Mouse (Mus musculus) midbrain, embryonic 14.5 days (tissue): ENCODE data around the gene Gfra1. TPM values are rescaled to one million over a fixed set of nuclear protein-coding genes. Genes with fewer than 3 reads are reported as not detected.

Source experiments
- ATAC-seq: fragments of 200-750 bp; cut with Nextera tagmentation; 2 replicates; pipeline ENCODE4 v1.8.0; 2017; ENCODE audit warnings: moderate number of reproducible peaks, moderate library complexity; ENCODE audit not compliant: low FRiP score, low TSS enrichment
- DNase-seq: peaks from one replicate; pipeline ENCODE4 v3.0.0-alpha.2; 2015
- H3K27ac ChIP-seq: fragments of 300-500 bp; sonication (generic); replicated peaks from 2 replicates; pipeline ENCODE4 v1.5.1; 2014; ENCODE audit warnings: mild to moderate bottlenecking, low read depth, low read length, moderate library complexity
- H3K27me3 ChIP-seq: fragments of 300-500 bp; sonication (generic); 2 replicates; pipeline ENCODE4 v1.6.1; 2014; ENCODE audit warnings: low read length, control low read depth, mixed read lengths; ENCODE audit not compliant: control insufficient read depth, insufficient read depth
- H3K36me3 ChIP-seq: fragments of 300-500 bp; sonication (generic); 2 replicates; pipeline ENCODE4 v1.6.1; 2014; ENCODE audit warnings: low read length, control low read depth; ENCODE audit not compliant: control insufficient read depth, insufficient read depth
- H3K4me1 ChIP-seq: fragments of 300-500 bp; sonication (generic); 2 replicates; pipeline ENCODE4 v1.6.1; 2014; ENCODE audit warnings: mild to moderate bottlenecking, antibody characterized with exemption, low read length, control low read depth; ENCODE audit not compliant: control insufficient read depth, insufficient read depth
- H3K4me2 ChIP-seq: fragments of 300-500 bp; sonication (generic); 2 replicates; pipeline ENCODE4 v1.6.1; 2014; ENCODE audit warnings: mild to moderate bottlenecking, low read length, moderate library complexity
- H3K4me3 ChIP-seq: fragments of 300-500 bp; sonication (generic); replicated peaks from 2 replicates; pipeline ENCODE4 v1.5.1; 2014; ENCODE audit warnings: low read depth, low read length
- H3K9ac ChIP-seq: fragments of 300-500 bp; sonication (generic); replicated peaks from 2 replicates; pipeline ENCODE4 v1.6.1; 2014; ENCODE audit warnings: mild to moderate bottlenecking, low read length, moderate library complexity
- H3K9me3 ChIP-seq: fragments of 300-500 bp; sonication (generic); 2 replicates; pipeline ENCODE4 v1.6.1; 2016; ENCODE audit warnings: low read length, control low read depth, mixed read lengths; ENCODE audit not compliant: control insufficient read depth
- WGBS: fragments of 180-500 bp; shearing (Covaris S2); extraction: QIAGEN DNeasy Blood & Tissue Kit; methylation state at CpG from one replicate; pipeline ENCODE4 v1.1.7; 2014; 5-methylcytosine and 5-hydroxymethylcytosine counted together
- polyA plus RNA-seq: library from polyadenylated mRNA; unstranded; fragments of >200 nt; fragmentation: Nextera tagmentation; extraction: Ambion mirVana; gene quantifications from 2 replicates; pipeline ENCODE4 v1.2.1, GENCODE M21; 2014

Gene Gfra1
- polyA plus RNA-seq, 1 experiment from 2014 or later = 40.5 TPM

DNA sequence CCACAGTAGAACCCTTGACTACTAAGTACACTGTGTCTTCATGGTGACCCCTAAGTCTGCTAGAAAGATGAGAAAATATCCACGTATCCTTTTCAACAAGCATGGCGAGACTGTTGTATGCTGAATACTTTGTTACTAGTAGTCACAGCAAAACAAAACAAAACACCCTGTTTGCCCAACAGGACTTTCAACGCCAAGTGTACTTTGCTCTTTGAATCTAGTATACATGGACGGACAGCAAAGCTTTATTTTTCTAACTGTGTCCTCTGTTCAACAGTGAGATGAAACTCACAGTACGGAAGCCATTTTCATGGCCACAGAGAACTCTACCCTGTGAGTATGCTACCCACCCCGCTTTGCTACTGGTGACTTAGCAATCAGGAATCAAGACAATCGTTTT, 62.6 kb downstream of the Gfra1 start:
- Histone ChIP-seq H3K4me1 (peaks cover 15% of the 10 kb centered on the region), H3K36me3 (no peaks in the 10 kb centered on the region), H3K4me3 (no peak overlapping the region), H3K27me3 (no peaks in the 10 kb centered on the region), H3K4me2 (no peak overlapping the region), H3K9me3 (no peaks in the 10 kb centered on the region), H3K9ac (no peak overlapping the region), H3K27ac (no peak overlapping the region)
- 89% methylated on average over 7 of the region's 7 CpGs for WGBS
- ATAC-seq (no peak), DNase-seq (no peak)

- Histone ChIP-seq H3K9ac (no peak overlapping the region), H3K27ac (peak overlapping the region; percentile 20; the same call in 1 of the 2 replicates), H3K4me3 (no peak overlapping the region), H3K4me2 (no peak overlapping the region), H3K36me3 (no peaks in the 10 kb centered on the region), H3K4me1 (peaks cover 15% of the 10 kb centered on the region), H3K27me3 (no peaks in the 10 kb centered on the region), H3K9me3 (no peaks in the 10 kb centered on the region)
- ATAC-seq (no peak), DNase-seq (no peak)
- 83% methylated on average over 5 of the region's 5 CpGs for WGBS
Observed at GRCm38 (mm10) chr19:58391796-58392195, 63.9 kb downstream of the Gfra1 start.

GRCm38 (mm10) chr19:58389466-58389865, 66.2 kb downstream of the Gfra1 start:
- no peak for DNase-seq
- H3K4me1 ChIP-seq = peaks cover 6% of the 10 kb centered on the region
- H3K27ac ChIP-seq = no peak overlapping the region
- no peaks in the 10 kb centered on the region for H3K27me3 ChIP-seq
- H3K4me2 ChIP-seq = no peak overlapping the region
- H3K4me3 ChIP-seq = no peak overlapping the region
- no peak for ATAC-seq
- 92% methylated on average over 8 of the region's 8 CpGs for WGBS
- no peaks in the 10 kb centered on the region for H3K9me3 ChIP-seq
- no peaks in the 10 kb centered on the region for H3K36me3 ChIP-seq
- H3K9ac ChIP-seq = no peak overlapping the region

DNA sequence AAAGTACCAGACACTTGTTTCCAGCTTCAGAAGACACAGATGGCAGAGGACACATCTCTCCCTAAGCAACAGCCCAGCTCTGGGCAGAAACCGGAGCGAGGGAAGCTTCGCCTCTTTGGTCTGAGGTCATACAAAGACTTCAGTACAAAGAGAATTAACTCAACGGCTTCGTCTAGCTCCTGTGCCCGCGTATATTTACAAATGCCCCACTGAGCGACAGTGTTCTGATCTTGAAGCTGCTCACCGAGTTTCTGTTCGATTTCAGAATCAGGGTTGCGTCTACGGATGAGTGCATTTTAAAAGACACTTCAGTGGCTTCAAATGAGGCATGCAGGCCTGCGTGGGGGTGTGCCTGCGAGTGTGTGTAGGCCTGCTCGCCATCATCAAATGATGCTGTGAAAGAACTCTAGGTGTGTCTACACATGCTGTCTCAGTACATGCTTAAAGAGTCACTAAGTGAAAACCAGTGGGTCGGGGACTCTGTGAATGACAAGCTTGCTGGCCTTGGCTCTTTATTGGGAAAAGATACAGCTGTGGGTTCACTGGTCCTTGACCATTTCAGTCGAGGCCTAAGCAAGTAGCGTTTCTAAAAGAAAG, 66.8 kb downstream of the Gfra1 start:
- Histone ChIP-seq H3K27ac (0 out of 2 replicates have a peak overlapping the region, but pooled peaks have one; percentile 14), H3K27me3 (no peaks in the 10 kb centered on the region), H3K4me2 (no peak overlapping the region), H3K9ac (no peak overlapping the region), H3K4me1 (peaks cover 6% of the 10 kb centered on the region), H3K36me3 (no peaks in the 10 kb centered on the region), H3K4me3 (no peak overlapping the region), H3K9me3 (no peaks in the 10 kb centered on the region)
- ATAC-seq (no peak), DNase-seq (peak; percentile 41)
- WGBS = 29% methylated on average over 18 of the region's 18 CpGs

GRCm38 (mm10) chr19:58383273-58383672, 72.4 kb downstream of the Gfra1 start:
- Histone ChIP-seq H3K4me3 (no peak overlapping the region), H3K4me1 (no peaks in the 10 kb centered on the region; the same call in 1 of the 2 replicates), H3K27ac (no peak overlapping the region), H3K36me3 (no peaks in the 10 kb centered on the region), H3K9me3 (no peaks in the 10 kb centered on the region), H3K4me2 (no peak overlapping the region), H3K9ac (no peak overlapping the region), H3K27me3 (no peaks in the 10 kb centered on the region)
- WGBS = 58% methylated on average over 3 of the region's 3 CpGs
- no peak for DNase-seq
- no peak for ATAC-seq

DNA sequence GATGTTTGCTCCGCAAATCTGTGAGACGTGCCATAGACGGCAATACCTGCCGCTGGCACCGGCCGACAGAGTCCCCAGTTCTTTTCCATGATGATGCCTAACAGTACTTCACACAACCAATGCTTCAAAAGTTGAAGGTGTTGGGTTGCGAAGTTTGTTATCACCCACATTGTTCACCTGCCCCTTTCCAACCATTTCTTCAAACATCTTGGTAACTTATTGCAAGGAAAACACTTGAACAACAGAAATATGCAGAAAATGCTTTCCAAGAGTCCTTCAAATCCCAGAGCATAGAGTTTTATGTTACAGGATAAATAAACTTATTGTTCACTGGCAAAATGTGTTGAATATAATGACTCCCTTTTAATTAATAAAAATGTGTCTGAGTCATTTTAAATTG, 73.2 kb downstream of the Gfra1 start:
- Histone ChIP-seq H3K4me1 (peaks cover 4% of the 10 kb centered on the region; the same call in 1 of the 2 replicates), H3K9me3 (no peaks in the 10 kb centered on the region), H3K36me3 (no peaks in the 10 kb centered on the region), H3K9ac (no peak overlapping the region), H3K4me2 (no peak overlapping the region), H3K4me3 (no peak overlapping the region), H3K27ac (no peak overlapping the region), H3K27me3 (no peaks in the 10 kb centered on the region)
- no peak for DNase-seq
- no peak for ATAC-seq
- WGBS = 96% methylated on average over 7 of the region's 7 CpGs

GRCm38 (mm10) chr19:58377969-58378368, 77.7 kb downstream of the Gfra1 start:
- H3K4me1 ChIP-seq = 0 out of 2 replicates have a peak, but pooled peaks cover 4% of the 10 kb centered on the region
- no peak overlapping the region for H3K4me2 ChIP-seq
- no peaks in the 10 kb centered on the region for H3K9me3 ChIP-seq
- DNase-seq (peak; percentile 29), ATAC-seq (no peak)
- H3K9ac ChIP-seq = no peak overlapping the region
- no peak overlapping the region for H3K4me3 ChIP-seq
- H3K27ac ChIP-seq = no peak overlapping the region
- 76% methylated on average over 8 of the region's 8 CpGs for WGBS
- no peaks in the 10 kb centered on the region for H3K36me3 ChIP-seq
- H3K27me3 ChIP-seq = no peaks in the 10 kb centered on the region

- Histone ChIP-seq H3K9ac (no peak overlapping the region), H3K36me3 (no peaks in the 10 kb centered on the region), H3K27me3 (no peaks in the 10 kb centered on the region), H3K9me3 (no peaks in the 10 kb centered on the region), H3K4me1 (0 out of 2 replicates have a peak, but pooled peaks cover 4% of the 10 kb centered on the region), H3K27ac (no peak overlapping the region), H3K4me3 (no peak overlapping the region), H3K4me2 (no peak overlapping the region)
- 70% methylated on average over 8 of the region's 8 CpGs for WGBS
- no peak for ATAC-seq
- DNase-seq = no peak
Observed at GRCm38 (mm10) chr19:58376675-58377102, 79.0 kb downstream of the Gfra1 start.

- Histone ChIP-seq H3K9ac (no peak overlapping the region), H3K4me2 (no peak overlapping the region), H3K36me3 (no peaks in the 10 kb centered on the region), H3K27ac (no peak overlapping the region), H3K27me3 (no peaks in the 10 kb centered on the region), H3K4me3 (no peak overlapping the region), H3K4me1 (0 out of 2 replicates have a peak, but pooled peaks cover 4% of the 10 kb centered on the region), H3K9me3 (no peaks in the 10 kb centered on the region)
- over 99% methylated on average over 5 of the region's 5 CpGs for WGBS
- DNase-seq (no peak), ATAC-seq (no peak)
Observed at GRCm38 (mm10) chr19:58374648-58375047, 81.1 kb downstream of the Gfra1 start.
